Mouse (Mus musculus) bone marrow macrophage, adult 2 months (primary cell): ENCODE measurements around the gene Pla2g2c.

Experiments used
- CTCF ChIP-seq: IDR thresholded peaks from 2 replicates; pipeline ENCODE4 v1.5.1; 2012; ENCODE audit warnings: low read depth, mild to moderate bottlenecking, low read length, moderate library complexity
- POLR2A ChIP-seq: IDR thresholded peaks from 2 replicates; pipeline ENCODE4 v1.6.1; 2012; ENCODE audit warnings: mild to moderate bottlenecking, low read depth, low read length, borderline replicate concordance

- TF ChIP-seq POLR2A (no peak), CTCF (no peak)
Measured at GRCm38 (mm10) chr4:138716697-138717096, 7.9 kb upstream of the Pla2g2c start.
